In genomic region chr3:154663545-154663944, GRCm38 (mm10) we compare ENCODE assay signal across 9 mouse cellular contexts. TPM values are rescaled to one million over a fixed set of nuclear protein-coding genes. Genes with fewer than 3 reads are reported as not detected.
DNase-seq lines count a peak whose midpoint lies in the region; ATAC-seq and TF ChIP-seq lines count a peak whose summit lies in the region.
"Had no signal": no experiment of that assay in that cellular context is flagged by ENCODE, and none has a peak within 500 bp of the region (broad histone marks: within the 10 kb centered on the region; RNA-seq: fewer than 3 reads in every experiment).

TSS of gene Erich3 (plus strand) at chr3:154663859.

- H3K27ac ChIP-seq in kidney, embryonic 14.5 days (ENCODE audit: low read depth, low read length), result no peak within 1 kb of the TSS
- no peak within 1 kb of the TSS for H3K27ac ChIP-seq in ES-E14 (ENCODE audit: insufficient read depth, low read depth, low read length, poor library complexity, severe bottlenecking)
- peak within 1 kb of the TSS; percentile 81 for H3K27ac ChIP-seq in forebrain, embryonic 16.5 days (ENCODE audit: low read length)
- H3K27ac ChIP-seq in midbrain, embryonic 12.5 days (replicated peaks), result peak within 1 kb of the TSS; percentile 69

- no peak within 1 kb of the TSS for H3K9ac ChIP-seq in kidney, embryonic 14.5 days (ENCODE audit: low read depth, low read length)
- no peak within 1 kb of the TSS for H3K9ac ChIP-seq in ES-E14 (ENCODE audit: insufficient read depth, low read depth, low read length, poor library complexity, severe bottlenecking)
- H3K9ac ChIP-seq in forebrain, embryonic 16.5 days (replicated peaks; ENCODE audit: low read depth, low read length), result peak within 1 kb of the TSS; percentile 66
- H3K9ac ChIP-seq in midbrain, embryonic 12.5 days (replicated peaks), result peak within 1 kb of the TSS; percentile 56

- in situ Hi-C loops in ES-E14 (cut with MboI; ENCODE audit: low sequenced_read_pairs in 2 of 2, unreplicated experiment in 2 of 2), result no loop called here

- no peaks in the 10 kb centered on the region for H3K9me3 ChIP-seq in kidney, embryonic 14.5 days (ENCODE audit: control insufficient read depth, low read length)
- H3K9me3 ChIP-seq in ES-E14 (ENCODE audit: control insufficient read depth, insufficient read depth, low read depth, low read length), result no peaks in the 10 kb centered on the region
- H3K9me3 ChIP-seq in forebrain, embryonic 16.5 days (ENCODE audit: control insufficient read depth, low read length), result no peaks in the 10 kb centered on the region
- H3K9me3 ChIP-seq in midbrain, embryonic 12.5 days, result no peaks in the 10 kb centered on the region

- H3K4me1 ChIP-seq in kidney, embryonic 14.5 days (ENCODE audit: control insufficient read depth, insufficient read depth, low read length), result no peaks in the 10 kb centered on the region
- no peaks in the 10 kb centered on the region for H3K4me1 ChIP-seq in ES-E14 (ENCODE audit: control insufficient read depth in 2 of 2, insufficient read depth in 2 of 2, low read length in 2 of 2, poor library complexity in 1 of 2)
- H3K4me1 ChIP-seq in forebrain, embryonic 16.5 days (replicated peaks; ENCODE audit: control insufficient read depth, insufficient read depth, low read length), result peaks cover 17% of the 10 kb centered on the region
- H3K4me1 ChIP-seq in midbrain, embryonic 12.5 days, result peaks cover 18% of the 10 kb centered on the region

- peak within 1 kb of the TSS; percentile 38 for H3K4me3 ChIP-seq in kidney, embryonic 14.5 days (ENCODE audit: low read length)
- peak within 1 kb of the TSS; percentile 30 to 48; a peak in 3 of 4 replicates for H3K4me3 ChIP-seq in ES-E14 (ENCODE audit: insufficient read depth in 1 of 2, low read depth in 1 of 2, low read length in 2 of 2, poor library complexity in 1 of 2, severe bottlenecking in 1 of 2)
- peak within 1 kb of the TSS; percentile 48 for H3K4me3 ChIP-seq in forebrain, embryonic 16.5 days (replicated peaks; ENCODE audit: low read length)
- peak within 1 kb of the TSS; percentile 46 for H3K4me3 ChIP-seq in midbrain, embryonic 12.5 days

- H3K36me3 ChIP-seq in kidney, embryonic 14.5 days (ENCODE audit: control insufficient read depth, insufficient read depth, low read length), result no peaks in the 10 kb centered on the region
- H3K36me3 ChIP-seq in ES-E14 (ENCODE audit: control insufficient read depth, insufficient read depth, low read length, poor library complexity, severe bottlenecking), result no peaks in the 10 kb centered on the region
- H3K36me3 ChIP-seq in forebrain, embryonic 16.5 days (ENCODE audit: control insufficient read depth, insufficient read depth), result no peaks in the 10 kb centered on the region
- H3K36me3 ChIP-seq in midbrain, embryonic 12.5 days, result no peaks in the 10 kb centered on the region

- WGBS in kidney, embryonic 14.5 days, result 27% methylated on average over 7 of the region's 7 CpGs
- 15% methylated on average over 7 of the region's 7 CpGs for WGBS in forebrain, embryonic 16.5 days
- 26% methylated on average over 7 of the region's 7 CpGs for whole genome bisulfite sequencing in midbrain, embryonic 12.5 days

- 0 out of 2 replicates have a peak, but pooled peaks have one; percentile 6 for ATAC-seq in kidney, embryonic 14.5 days (ENCODE audit: low FRiP score, low TSS enrichment)
- ATAC-seq in forebrain, embryonic 16.5 days, result 0 out of 2 replicates have a peak, but pooled peaks have one; percentile 5
- ATAC-seq in midbrain, embryonic 12.5 days (ENCODE audit: low FRiP score, low read depth), result no peak; the same call in none of the 2 replicates
- ATAC-seq: inflammation-experienced regulatory T-cells, adult 6 months had no signal

- no peak for DNase-seq in kidney, postnatal 36 days
- DNase-seq in ES-E14 (ENCODE audit: low read depth, low spot score), result no peak
- DNase-seq in spleen, postnatal 14 days (ENCODE audit: low spot score in 2 of 2), result no peak
- no peak for DNase-seq in kidney, adult 9 months
- DNase-seq in layer of hippocampus, postnatal 14 days (ENCODE audit: low spot score in 2 of 2), result no peak

- H3K27me3 ChIP-seq in kidney, embryonic 14.5 days (ENCODE audit: control insufficient read depth, insufficient read depth, low read length), result peaks cover 35% of the 10 kb centered on the region
- H3K27me3 ChIP-seq in forebrain, embryonic 16.5 days (replicated peaks; ENCODE audit: control insufficient read depth, insufficient read depth, low read length), result no peaks in the 10 kb centered on the region
- H3K27me3 ChIP-seq in midbrain, embryonic 12.5 days, result peaks cover 23% of the 10 kb centered on the region

- peak within 1 kb of the TSS; percentile 63 for H3K4me2 ChIP-seq in kidney, embryonic 14.5 days (replicated peaks; ENCODE audit: low read depth, low read length)
- H3K4me2 ChIP-seq in forebrain, embryonic 16.5 days (ENCODE audit: low read length), result peak within 1 kb of the TSS; percentile 81
- peak within 1 kb of the TSS; percentile 74 for H3K4me2 ChIP-seq in midbrain, embryonic 12.5 days (replicated peaks)

TF ChIP-seq in ES-E14, 5 proteins besides CTCF, POLR2A, EP300 and RAD21:
- no peak for TF ChIP-seq CHD2 (IDR thresholded peaks at IDR 0.05; ENCODE audit: low read depth, low read length)

RNA-seq across cellular contexts. Expression of gene Erich3, which starts in this region (rescaled TPM):
- 0.26 TPM in 1 of 2 replicates, not detected in the other for polyA plus RNA-seq in kidney, embryonic 14.5 days (2014; fragmentation: Nextera tagmentation; extraction: Ambion mirVana)
- total RNA-seq in ES-E14 (2012; rRNA removed), result 0.05 and 0.09 TPM in 2 replicates
- 0.72 and 1.4 TPM in 2 replicates for polyA plus RNA-seq in forebrain, embryonic 16.5 days (2015; fragmentation: Nextera tagmentation; extraction: Ambion mirVana)
- 0.77 and 1.7 TPM in 2 replicates for polyA plus RNA-seq in midbrain, embryonic 12.5 days (2016; fragmentation: Nextera tagmentation; extraction: Ambion mirVana)
- total RNA-seq in layer of hippocampus, postnatal 14 days (2021), result 1 to 10 TPM; 5.3 to 5.4 TPM
- polyA plus RNA-seq: inflammation-experienced regulatory T-cells, adult 6 months had no signal

Comparison
In these comparisons a context has a peak if more than half of its experiments do, and no peak if none do; other contexts are left out.
1. Peak in ATAC-seq, H3K4me3 ChIP-seq and H3K4me2 ChIP-seq in kidney, embryonic 14.5 days; RNA of the gene not detected or under 1 TPM.
2. H3K27ac ChIP-seq: peak in forebrain, embryonic 16.5 days (single experiment) and midbrain, embryonic 12.5 days (single experiment); none in kidney, embryonic 14.5 days (single experiment) and ES-E14 (single experiment).
3. H3K9ac ChIP-seq: peak in forebrain, embryonic 16.5 days (single experiment) and midbrain, embryonic 12.5 days (single experiment); none in kidney, embryonic 14.5 days (single experiment) and ES-E14 (single experiment).
4. Peak in every context shown above with its lines, with median percentiles within 50 percentile points of each other: H3K4me2 ChIP-seq and H3K4me3 ChIP-seq.